Mouse (Mus musculus) cortical plate, adult 2 months (tissue): ENCODE results near the gene Me3. TPM values are rescaled to one million over a fixed set of nuclear protein-coding genes. Genes with fewer than 3 reads are reported as not detected.

Experiments used
- H3K27ac ChIP-seq: fragments of 200-500 bp; 2 replicates; pipeline ENCODE4 v1.5.1; 2012; ENCODE audit warnings: low read length, control low read depth, inconsistent platforms; ENCODE audit not compliant: insufficient read depth
- H3K4me1 ChIP-seq: fragments of 200-500 bp; 2 replicates; pipeline ENCODE4 v1.6.1; 2011; ENCODE audit warnings: low read length; ENCODE audit not compliant: control insufficient read depth, insufficient read depth
- H3K4me3 ChIP-seq: fragments of 200-500 bp; 2 replicates; pipeline ENCODE4 v1.5.1; 2011; ENCODE audit warnings: mild to moderate bottlenecking, low read length, control low read depth; ENCODE audit not compliant: insufficient read depth
- CTCF ChIP-seq: fragments of 200-500 bp; IDR thresholded peaks from 2 replicates; pipeline ENCODE4 v1.5.1; 2011; ENCODE audit warnings: mild to moderate bottlenecking, control low read depth, low read length; ENCODE audit not compliant: insufficient read depth; ENCODE audit errors: extremely low read depth
- POLR2A ChIP-seq: fragments of 200-500 bp; IDR thresholded peaks from 2 replicates; pipeline ENCODE4 v1.6.1; 2011; ENCODE audit warnings: mild to moderate bottlenecking, low read length, control low read depth; ENCODE audit not compliant: insufficient read depth; ENCODE audit errors: extremely low read depth
- polyA plus RNA-seq: library from polyadenylated mRNA; depleted of rRNA; stranded (reverse); fragments of >200 nt; gene quantifications from 2 replicates; pipeline ENCODE4 v1.2.3, GENCODE M21; 2012; rRNA removed

Gene Me3
- polyA plus RNA-seq, result 77.0 and 80.0 TPM in 2 replicates

DNA sequence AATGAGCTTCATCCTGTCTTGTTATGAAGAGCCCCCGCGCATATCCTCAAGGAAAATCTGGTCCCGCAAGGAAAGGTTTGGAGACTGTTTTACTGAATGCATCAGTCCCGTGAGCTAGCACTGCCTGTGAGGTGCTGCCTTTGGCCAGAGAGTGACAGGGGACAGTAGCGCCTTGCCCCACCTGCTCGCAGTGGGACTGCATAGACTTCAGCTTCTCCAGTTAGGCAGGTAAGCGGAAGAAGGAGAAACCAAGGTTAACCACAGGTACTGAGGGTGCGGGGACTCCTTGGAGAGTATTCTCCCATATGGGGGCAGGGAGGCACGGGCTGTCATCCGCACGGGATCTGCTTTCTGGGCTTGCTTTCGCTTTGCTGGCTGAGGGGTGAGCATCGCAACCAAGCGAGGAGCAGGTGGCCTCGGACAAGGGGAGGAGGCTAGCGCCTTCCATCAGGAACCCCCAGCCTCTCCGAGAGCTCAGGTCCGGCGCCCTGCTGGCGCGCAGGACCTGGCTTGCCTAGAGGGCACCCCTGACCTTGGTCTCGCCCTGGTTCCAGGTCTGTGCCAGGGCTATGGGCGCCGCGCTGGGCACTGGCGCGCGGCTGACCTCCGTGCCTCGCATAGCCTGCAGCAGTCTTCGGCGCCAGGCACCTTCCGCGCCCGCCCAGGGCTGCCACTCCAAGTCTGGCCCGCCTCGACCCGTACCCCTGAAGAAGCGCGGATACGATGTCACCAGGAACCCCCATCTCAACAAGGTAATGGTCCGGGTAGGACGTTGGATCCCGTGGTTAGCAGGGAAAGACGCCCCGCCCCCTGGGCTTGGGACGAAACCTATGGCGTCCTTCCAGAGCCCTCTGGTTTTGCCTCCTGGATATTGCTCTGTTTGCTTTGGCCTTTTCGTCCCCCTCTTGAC, at the start of gene Me3:
Gene Me3, plus strand, starts transcription at position 51 of the 910 bp plus-strand sequence.
- H3K27ac ChIP-seq, result peak within 1 kb of the TSS; percentile 97
- TF ChIP-seq CTCF, result no peak
- TF ChIP-seq POLR2A, result peak; percentile 69
- peak within 1 kb of the TSS; percentile 86 for H3K4me3 ChIP-seq
- H3K4me1 ChIP-seq, result peaks cover 5% of the 10 kb centered on the region; the same call in 1 of the 2 replicates

GRCm38 (mm10) chr7:89590039-89590438, 42.2 kb upstream of the Me3 start:
- peaks cover 4% of the 10 kb centered on the region; the same call in 1 of the 2 replicates for H3K4me1 ChIP-seq

DNA sequence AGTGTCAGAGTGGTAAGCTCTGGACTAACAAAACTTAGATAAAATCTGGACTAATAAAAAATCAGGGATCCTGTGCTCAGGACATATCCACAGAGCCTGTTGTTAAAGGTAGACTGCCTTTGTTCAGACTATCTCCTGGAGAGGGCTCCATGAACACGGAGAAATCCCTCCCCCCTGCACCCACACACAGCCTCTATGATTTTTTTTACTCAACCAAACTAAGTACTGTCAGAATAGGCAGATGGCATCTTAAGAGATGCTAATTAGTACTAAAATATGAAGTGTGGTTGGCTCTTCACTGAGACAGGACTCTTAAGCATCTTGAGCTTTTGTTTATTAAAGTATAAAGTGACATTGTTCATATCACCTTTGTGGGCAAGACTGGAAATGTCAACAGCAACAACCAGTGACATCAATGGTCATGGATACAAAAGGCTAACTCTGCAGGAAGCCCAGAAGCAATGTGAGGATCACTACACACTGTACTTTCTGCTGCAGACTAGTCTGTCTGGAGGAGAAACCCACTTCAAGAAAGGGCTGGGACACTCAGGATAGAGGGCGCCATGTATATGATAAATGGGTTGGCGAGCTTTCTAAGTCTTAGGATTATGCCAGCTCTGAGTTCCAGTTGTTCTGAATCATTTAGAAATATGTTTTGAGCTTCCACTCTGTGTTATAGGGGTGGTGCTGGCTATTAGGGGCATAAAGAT, 41.5 kb upstream of the Me3 start:
- Histone ChIP-seq H3K27ac (no peak overlapping the region), H3K4me3 (no peak overlapping the region), H3K4me1 (peaks cover 4% of the 10 kb centered on the region; the same call in 1 of the 2 replicates)
- TF ChIP-seq CTCF (no peak), POLR2A (no peak)

More at GRCm38 (mm10) chr7:89590039-89590438, 42.2 kb upstream of the Me3 start:
- TF ChIP-seq POLR2A (no peak), CTCF (no peak)
- no peak overlapping the region for H3K4me3 ChIP-seq
- no peak overlapping the region for H3K27ac ChIP-seq

- Histone ChIP-seq H3K4me3 (no peak overlapping the region), H3K4me1 (peaks cover under 1% of the 10 kb centered on the region; the same call in 1 of the 2 replicates)
- TF ChIP-seq CTCF, result no peak
- TF ChIP-seq POLR2A, result no peak
Observed at GRCm38 (mm10) chr7:89595813-89596212, 36.4 kb upstream of the Me3 start.

GRCm38 (mm10) chr7:89605589-89606536, 26.3 kb upstream of the Me3 start:
- TF ChIP-seq CTCF, result no peak
- TF ChIP-seq POLR2A, result no peak
- no peak overlapping the region for H3K4me3 ChIP-seq
- H3K4me1 ChIP-seq, result no peaks in the 10 kb centered on the region
- H3K27ac ChIP-seq, result no peak overlapping the region

More at GRCm38 (mm10) chr7:89595813-89596212, 36.4 kb upstream of the Me3 start:
- no peak overlapping the region for H3K27ac ChIP-seq

GRCm38 (mm10) chr7:89607329-89607728, 24.9 kb upstream of the Me3 start:
- H3K27ac ChIP-seq, result no peak overlapping the region
- no peaks in the 10 kb centered on the region for H3K4me1 ChIP-seq
- H3K4me3 ChIP-seq, result no peak overlapping the region
- TF ChIP-seq POLR2A (no peak), CTCF (no peak)

- H3K4me3 ChIP-seq, result no peak overlapping the region
- H3K27ac ChIP-seq, result no peak overlapping the region
- H3K4me1 ChIP-seq, result no peaks in the 10 kb centered on the region
- TF ChIP-seq CTCF (no peak), POLR2A (no peak)
Observed at GRCm38 (mm10) chr7:89611236-89611635, 21.0 kb upstream of the Me3 start.

DNA sequence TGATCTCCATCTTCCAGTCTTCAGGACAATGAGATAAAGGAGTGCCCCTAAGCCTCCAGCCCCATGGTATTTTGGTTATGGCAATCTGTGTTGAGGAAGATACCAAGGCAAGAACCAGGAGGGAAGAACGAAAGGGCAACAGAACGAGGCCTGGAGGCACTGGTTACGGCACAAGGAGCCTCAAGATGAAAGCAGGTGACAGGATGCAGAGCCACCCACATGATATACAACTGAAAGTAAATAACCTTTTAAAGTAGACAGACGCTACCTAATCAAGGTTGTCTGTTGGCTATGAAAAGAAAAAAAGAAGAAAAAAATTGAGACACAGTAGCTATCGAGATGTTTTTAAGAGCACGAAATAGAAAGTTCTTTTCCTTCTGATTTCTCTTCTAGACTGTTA, 16.0 kb upstream of the Me3 start:
- H3K27ac ChIP-seq, result no peak overlapping the region
- H3K4me1 ChIP-seq, result no peaks in the 10 kb centered on the region
- H3K4me3 ChIP-seq, result no peak overlapping the region
- TF ChIP-seq POLR2A (no peak), CTCF (no peak)

DNA sequence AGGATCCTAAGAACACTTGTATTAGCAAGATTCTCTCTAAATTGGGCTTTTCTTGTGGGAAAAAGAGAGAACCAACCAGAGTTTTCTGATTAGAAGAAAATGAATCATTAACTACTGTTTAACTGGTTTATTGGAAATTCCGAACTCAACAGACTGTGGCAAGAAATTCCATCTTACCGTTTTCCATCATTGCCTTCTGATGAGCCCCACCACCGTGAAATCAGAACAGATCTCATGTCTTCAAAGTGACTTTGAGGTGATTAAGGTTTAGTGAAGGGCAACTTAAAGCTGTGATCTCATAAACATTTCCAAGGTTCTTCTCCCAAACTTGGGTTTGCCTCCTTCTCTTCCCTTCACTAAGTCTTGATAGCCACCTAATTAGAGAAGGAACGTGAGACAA, 8.9 kb upstream of the Me3 start:
- Histone ChIP-seq H3K4me1 (peaks cover 3% of the 10 kb centered on the region; the same call in 1 of the 2 replicates), H3K4me3 (no peak overlapping the region), H3K27ac (no peak overlapping the region)
- TF ChIP-seq POLR2A (no peak), CTCF (no peak)
